Mouse (Mus musculus): ENCODE data around the gene Ube2ql1. TPM values are rescaled to one million over a fixed set of nuclear protein-coding genes. Genes with fewer than 3 reads are reported as not detected.

Ube2ql1 gene
- polyA plus RNA-seq, 1 experiment = 151 TPM

DNA sequence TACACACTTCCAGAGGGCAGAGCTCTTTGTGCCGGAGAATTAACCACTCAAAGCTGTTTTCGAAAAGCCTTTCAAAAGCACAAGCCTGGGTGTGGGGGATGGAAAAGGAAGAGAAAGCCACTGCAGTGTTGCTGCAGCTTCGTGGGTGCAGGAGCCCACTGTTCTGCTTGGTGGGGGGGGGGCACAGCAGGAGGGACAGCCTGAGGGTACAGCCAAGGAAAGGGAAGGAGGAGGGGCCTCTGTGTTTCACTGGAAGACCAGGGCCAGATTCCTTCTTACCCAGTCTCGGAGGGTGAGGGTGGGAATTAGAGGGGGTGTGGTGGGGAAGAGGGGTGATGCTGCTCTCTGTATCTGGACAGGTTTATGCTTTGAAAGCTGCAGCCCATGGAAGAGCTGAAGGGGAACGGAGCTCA lies 54.3 kb downstream of the Ube2ql1 start:
- Histone ChIP-seq H3K27ac (ENCODE audit: insufficient read depth, low read length) (no peak overlapping the region), H3K4me1 (ENCODE audit: control insufficient read depth, insufficient read depth, low read length) (no peaks in the 10 kb centered on the region), H3K4me3 (ENCODE audit: insufficient read depth, low read length) (no peak overlapping the region)
- TF ChIP-seq POLR2A (IDR thresholded peaks at IDR 0.05; ENCODE audit: extremely low read depth, insufficient read depth, low read length) (no peak), CTCF (IDR thresholded peaks at IDR 0.05; ENCODE audit: extremely low read depth, insufficient read depth, low read length) (no peak)

DNA sequence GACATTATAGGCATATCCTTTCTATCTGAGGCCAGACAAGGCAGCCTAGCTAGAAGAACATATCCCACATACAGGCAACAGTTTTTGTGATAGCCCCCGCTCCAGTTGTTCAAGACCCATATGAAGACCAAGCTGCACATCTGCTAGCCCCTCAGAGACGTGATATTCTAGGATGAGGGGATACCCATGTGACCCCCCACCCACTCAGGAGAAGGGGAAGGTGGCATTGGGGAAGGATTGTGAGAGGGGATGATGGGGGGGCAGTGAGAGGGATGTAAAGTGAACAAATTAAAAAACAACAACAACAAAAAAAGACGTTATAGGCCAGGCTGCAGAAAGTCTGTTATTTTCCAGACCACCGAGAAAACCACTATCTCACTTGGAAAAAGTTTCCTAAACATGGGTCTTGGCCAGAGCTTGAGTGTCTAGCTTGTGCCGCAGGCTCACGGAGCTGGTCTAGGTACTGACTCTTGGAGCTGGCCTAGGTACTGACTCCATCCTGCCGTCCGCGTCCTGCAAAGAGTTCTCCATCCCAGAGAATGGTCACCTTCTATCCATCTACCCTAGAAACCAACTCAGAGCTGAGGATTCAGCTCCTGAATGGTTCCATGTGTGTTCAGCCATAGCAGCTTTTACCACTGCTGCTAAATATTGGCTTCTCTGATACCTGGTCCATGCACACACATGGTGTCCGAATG lies 65.6 kb downstream of the Ube2ql1 start:
- Histone ChIP-seq H3K27ac (ENCODE audit: insufficient read depth, low read length) (no peak overlapping the region), H3K4me1 (ENCODE audit: control insufficient read depth, insufficient read depth, low read length) (no peaks in the 10 kb centered on the region), H3K4me3 (ENCODE audit: insufficient read depth, low read length) (no peak overlapping the region)
- TF ChIP-seq CTCF (IDR thresholded peaks at IDR 0.05; ENCODE audit: extremely low read depth, insufficient read depth, low read length) (no peak), POLR2A (IDR thresholded peaks at IDR 0.05; ENCODE audit: extremely low read depth, insufficient read depth, low read length) (no peak)

DNA sequence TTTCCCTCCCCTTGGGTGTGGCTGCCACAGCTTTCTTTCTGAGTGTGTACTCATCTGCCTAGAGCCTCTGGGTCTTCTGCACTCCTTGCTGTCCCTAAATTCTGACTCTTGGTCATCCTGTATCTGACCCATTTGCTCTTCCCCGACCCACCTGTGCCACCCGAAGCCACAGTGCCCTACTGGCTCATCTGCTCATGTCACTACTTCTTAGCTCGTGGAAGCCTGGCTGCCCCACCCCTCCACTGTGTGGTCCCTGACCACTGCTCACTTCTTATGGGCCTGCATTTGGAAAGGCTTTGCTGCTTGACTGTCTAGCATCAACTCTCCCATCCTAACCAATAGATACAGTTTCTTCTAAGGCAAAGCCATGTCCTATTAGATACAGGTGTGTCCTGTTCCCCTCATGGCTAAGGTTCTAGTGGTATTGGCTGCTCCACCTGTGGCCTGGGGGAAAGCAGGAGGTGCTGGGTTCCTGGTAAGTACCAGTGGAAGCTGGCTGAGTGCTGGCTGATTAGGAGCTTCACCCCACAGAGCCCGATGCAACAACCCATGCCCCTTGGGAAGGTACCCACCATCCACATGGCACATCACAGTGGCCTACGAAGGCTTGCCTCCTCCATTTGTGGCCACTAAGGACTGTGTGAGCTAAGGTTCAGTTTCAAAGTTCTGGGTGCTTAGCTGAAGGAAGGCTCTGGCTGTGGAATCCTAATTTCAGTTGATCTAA lies 66.3 kb downstream of the Ube2ql1 start:
- H3K4me1 ChIP-seq (ENCODE audit: control insufficient read depth, insufficient read depth, low read length) = no peaks in the 10 kb centered on the region
- H3K27ac ChIP-seq (ENCODE audit: insufficient read depth, low read length) = no peak overlapping the region
- no peak for TF ChIP-seq POLR2A (IDR thresholded peaks at IDR 0.05; ENCODE audit: extremely low read depth, insufficient read depth, low read length)
- H3K4me3 ChIP-seq (ENCODE audit: insufficient read depth, low read length) = no peak overlapping the region

DNA sequence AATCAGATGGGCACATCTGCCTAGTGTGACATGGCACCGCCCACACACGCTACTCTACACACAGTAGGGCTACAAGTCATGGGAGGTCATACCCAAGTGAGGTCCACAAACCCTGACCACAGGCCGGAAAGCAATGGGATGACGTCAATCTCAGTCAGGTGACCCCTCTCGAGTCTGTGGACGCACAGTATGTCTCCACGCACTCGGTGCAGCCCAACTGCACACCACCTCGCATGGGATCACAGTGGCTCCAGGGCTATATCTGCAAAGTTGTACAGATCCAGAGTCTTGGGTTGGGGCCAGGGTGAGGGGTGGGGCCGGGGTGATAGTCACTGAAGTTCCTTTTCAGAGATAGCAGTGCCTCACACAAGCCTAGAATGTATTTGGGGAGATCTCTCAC lies 67.1 kb downstream of the Ube2ql1 start:
- no peak overlapping the region for H3K27ac ChIP-seq (ENCODE audit: insufficient read depth, low read length)
- no peak for TF ChIP-seq CTCF (IDR thresholded peaks at IDR 0.05; ENCODE audit: extremely low read depth, insufficient read depth, low read length)
- no peak for TF ChIP-seq POLR2A (IDR thresholded peaks at IDR 0.05; ENCODE audit: extremely low read depth, insufficient read depth, low read length)
- H3K4me3 ChIP-seq (ENCODE audit: insufficient read depth, low read length) = no peak overlapping the region

DNA sequence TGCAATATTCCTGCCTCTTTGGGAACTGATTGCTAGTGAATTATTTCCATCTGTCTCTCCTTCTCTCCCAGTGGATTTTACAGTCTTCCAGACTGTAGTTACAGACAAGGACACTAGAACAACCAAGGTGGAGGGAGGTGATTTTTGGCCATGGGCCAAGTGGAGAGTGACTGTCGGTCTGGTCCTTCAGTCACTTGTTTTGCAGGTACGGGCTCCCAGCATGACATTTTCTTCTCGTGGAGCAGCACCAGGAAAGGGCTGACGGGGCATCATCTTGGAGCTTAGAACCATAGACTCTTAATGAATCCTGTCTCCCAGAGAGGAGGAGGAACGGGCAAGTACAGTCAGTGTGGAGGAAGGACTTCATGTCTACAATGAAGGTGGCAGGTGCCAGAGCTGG lies 67.6 kb downstream of the Ube2ql1 start:
- Histone ChIP-seq H3K4me3 (ENCODE audit: insufficient read depth, low read length) (no peak overlapping the region), H3K27ac (ENCODE audit: insufficient read depth, low read length) (no peak overlapping the region), H3K4me1 (ENCODE audit: control insufficient read depth, insufficient read depth, low read length) (no peaks in the 10 kb centered on the region)
- TF ChIP-seq POLR2A (IDR thresholded peaks at IDR 0.05; ENCODE audit: extremely low read depth, insufficient read depth, low read length) (no peak), CTCF (IDR thresholded peaks at IDR 0.05; ENCODE audit: extremely low read depth, insufficient read depth, low read length) (no peak)

More for the DNA sequence above, 67.1 kb downstream of the Ube2ql1 start:
- no peaks in the 10 kb centered on the region for H3K4me1 ChIP-seq (ENCODE audit: control insufficient read depth, insufficient read depth, low read length)

DNA sequence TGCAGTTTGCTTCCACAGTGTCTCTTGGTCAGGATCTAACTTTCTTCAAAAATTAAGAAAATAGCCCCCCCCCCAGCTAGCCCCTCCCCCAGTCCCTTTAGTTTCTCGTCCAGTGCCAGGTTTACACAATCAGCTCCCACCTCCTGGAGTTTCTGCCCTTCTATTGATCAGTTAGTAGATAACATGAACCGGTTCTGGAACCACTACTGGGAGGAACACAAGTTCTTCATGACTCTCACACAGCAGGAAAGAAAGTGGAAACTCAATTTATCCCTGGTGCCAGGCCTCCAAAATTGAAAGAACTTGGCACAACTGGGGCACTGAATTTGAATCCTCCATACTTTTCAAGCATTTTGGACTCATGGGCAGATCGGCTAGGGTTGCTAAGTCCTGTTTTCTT lies 85.2 kb downstream of the Ube2ql1 start:
- Histone ChIP-seq H3K4me3 (ENCODE audit: insufficient read depth, low read length) (no peak overlapping the region), H3K4me1 (ENCODE audit: control insufficient read depth, insufficient read depth, low read length) (no peaks in the 10 kb centered on the region), H3K27ac (ENCODE audit: insufficient read depth, low read length) (no peak overlapping the region)
- no peak for TF ChIP-seq POLR2A (IDR thresholded peaks at IDR 0.05; ENCODE audit: extremely low read depth, insufficient read depth, low read length)
- no peak for TF ChIP-seq CTCF (IDR thresholded peaks at IDR 0.05; ENCODE audit: extremely low read depth, insufficient read depth, low read length)

Other genes with a start within 250 kb of the Ube2ql1 start
- 62.9 and 63.7 TPM in 2 replicates for gene Nsun2, start 206.1 kb downstream of the Ube2ql1 start, polyA plus RNA-seq (2012; rRNA removed)
- gene Tent4a, start 205.3 kb downstream of the Ube2ql1 start, polyA plus RNA-seq (2012; rRNA removed) = 25.4 and 26.3 TPM in 2 replicates
- gene Srd5a1, start 128.4 kb downstream of the Ube2ql1 start, polyA plus RNA-seq (2012; rRNA removed) = 14.1 and 14.7 TPM in 2 replicates
- 50.3 and 53.3 TPM in 2 replicates for gene Med10, start 62.5 kb upstream of the Ube2ql1 start, polyA plus RNA-seq (2012; rRNA removed)